Mouse (Mus musculus): Measurements from ENCODE around the gene Ppp1r9a. TPM values are rescaled to one million over a fixed set of nuclear protein-coding genes. Genes with fewer than 3 reads are reported as not detected.

The Ppp1r9a gene
- total RNA-seq, 2 experiments from 2014 or later = 154 to 161 TPM

DNA sequence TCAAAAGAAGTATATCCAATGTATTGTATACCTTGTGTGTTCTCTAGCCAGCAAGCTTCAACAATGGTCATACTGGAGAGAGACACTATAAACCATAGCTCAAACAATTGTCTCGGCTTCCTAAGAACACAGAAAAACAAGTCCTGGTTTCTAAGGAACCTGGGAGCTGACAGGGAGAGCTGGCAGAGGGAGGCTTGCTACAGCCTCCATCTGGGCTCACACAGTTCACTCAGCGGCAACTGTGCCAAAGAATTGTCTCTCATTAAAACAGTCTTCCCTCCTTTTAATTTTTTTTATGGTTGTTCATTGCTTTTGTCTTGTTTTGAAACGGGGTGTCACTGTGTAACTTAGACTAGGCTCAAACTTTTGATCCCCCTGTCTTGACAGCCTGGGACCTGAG is 217.5 kb downstream of the Ppp1r9a start:
- no peak for DNase-seq (ENCODE audit: low spot score in 2 of 2)
- intact Hi-C loops (cut with DNase I) = no loop called here

DNA sequence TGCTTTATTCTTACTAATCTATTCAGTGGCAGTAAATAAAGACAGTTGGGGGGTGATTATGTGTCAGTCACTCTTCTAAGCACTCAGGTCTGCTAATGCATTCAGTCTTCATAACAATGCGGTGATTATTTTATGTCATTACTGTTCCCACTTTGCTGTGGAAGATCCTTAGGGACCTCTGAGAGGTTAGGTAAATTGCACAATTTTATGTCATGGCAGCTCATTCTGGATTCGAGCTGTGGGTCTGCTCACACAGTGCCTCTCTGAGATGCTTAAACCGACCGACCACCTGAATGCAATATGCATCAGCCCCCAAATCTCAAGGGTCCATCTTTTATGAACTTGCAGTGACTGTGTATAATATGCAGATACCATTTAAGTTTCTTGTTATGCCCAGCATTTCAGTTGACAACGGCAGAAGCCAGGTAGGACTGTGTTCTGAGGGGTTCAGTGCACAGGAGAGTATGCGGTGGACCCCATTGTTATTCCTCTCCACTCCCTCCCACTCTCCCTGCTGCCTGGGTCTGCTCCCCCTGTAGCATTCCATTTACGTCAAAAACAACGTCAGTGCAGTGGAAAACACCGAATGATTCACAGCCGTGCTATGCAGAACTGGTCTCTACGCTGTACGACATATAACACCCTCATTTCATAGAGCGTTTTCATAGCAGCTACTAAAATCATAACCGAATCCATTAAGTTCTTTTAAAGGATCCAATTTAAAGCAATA is 226.8 kb downstream of the Ppp1r9a start:
- no peak for DNase-seq (ENCODE audit: low spot score in 2 of 2)
- intact Hi-C loops (cut with DNase I) = no loop called here

DNA sequence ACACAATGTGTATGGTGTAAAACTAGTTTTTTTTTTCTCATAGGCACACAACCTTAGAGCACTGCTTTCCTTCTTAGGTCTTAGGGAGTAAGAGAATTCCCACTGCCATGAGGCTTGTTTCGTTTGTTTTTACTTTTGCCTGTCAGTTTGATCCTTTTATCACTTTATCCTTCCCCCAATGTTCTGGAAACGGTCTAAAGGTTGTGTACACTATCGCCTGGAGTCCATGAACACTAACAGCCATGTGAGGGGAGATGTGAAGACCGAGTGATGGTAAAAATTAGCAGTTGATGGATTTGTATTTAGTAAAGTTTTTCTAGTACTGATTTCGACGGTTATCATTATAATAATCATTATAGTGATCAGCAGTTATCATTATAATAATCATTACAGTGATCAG is 232.3 kb downstream of the Ppp1r9a start:
- intact Hi-C loops (cut with DNase I) = no loop called here
- DNase-seq (ENCODE audit: low spot score in 2 of 2) = no peak

DNA sequence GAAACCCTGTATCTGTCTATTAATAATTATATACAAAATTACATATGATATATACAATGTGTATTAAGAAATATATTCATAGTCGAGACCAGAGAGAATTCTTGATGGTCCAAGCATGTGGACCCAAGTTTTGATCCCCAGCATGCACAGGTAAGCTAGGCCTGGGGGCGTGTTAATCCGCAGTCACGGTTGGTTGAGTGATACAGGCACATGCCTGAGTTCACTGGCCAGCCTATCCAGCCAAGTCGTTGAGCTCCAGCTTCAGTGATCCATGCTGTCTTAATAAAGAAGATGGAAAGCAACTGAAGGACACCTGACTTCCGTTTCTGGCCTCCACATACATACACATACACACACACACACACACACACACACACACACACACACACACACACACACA is 233.3 kb downstream of the Ppp1r9a start:
- intact Hi-C loops (cut with DNase I) = no loop called here
- DNase-seq (ENCODE audit: low spot score in 2 of 2) = no peak

DNA sequence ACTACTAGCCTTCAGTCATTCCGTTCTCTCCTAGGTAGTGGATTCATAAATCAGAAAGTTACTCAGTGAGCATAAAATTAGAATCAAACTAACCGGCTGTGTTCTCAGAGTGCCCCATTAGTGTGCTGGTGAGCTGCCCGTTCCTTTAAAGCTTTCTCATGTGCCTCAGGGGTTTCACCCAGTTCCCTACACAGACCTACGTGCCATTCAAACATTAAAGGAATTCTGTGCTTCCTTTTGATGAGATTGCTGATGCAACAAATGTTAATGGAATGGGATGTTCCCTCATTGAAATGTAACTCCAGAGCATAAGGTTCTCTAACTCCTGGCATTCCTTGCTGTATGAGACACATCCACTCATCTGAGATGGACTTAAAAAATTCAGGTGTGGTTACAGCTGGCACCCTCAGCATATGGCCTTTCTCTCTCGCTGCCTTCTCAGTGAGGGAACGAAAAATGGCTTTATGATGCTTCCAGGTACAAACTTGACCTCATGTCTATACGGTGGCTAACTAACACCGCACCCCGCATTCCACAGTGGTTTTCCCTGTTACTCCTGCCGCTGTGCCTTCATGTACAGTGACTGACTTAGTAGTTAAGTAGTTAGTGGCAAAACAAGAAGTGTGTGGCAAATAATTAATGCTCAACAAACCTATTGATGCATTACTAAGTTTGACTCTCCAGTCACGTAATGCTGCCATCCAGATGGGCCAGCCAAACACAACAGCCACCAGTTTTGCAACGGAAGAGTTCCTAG is 236.3 kb downstream of the Ppp1r9a start:
- intact Hi-C loops (cut with DNase I) = no loop called here
- no peak for DNase-seq (ENCODE audit: low spot score in 2 of 2)

DNA sequence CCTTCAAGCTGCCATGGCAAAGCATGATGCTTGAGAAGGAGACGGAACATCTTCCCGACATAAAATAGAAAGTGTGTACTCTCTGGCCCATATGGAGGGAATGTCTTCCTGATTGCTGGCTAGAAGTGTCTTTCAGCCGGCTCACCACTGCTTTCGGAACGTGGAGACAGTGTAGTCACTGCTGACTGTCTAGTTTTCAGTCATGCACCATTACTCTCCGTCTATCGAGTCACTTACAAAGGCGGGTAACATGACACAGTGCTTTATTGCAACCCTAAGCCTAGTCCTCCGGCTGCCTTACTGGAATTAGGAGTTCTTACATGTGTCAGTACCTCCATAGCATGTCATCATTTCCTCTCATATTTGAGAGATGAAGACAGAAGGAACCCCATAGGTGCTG is 236.9 kb downstream of the Ppp1r9a start:
- no peak for DNase-seq (ENCODE audit: low spot score in 2 of 2)
- intact Hi-C loops (cut with DNase I) = no loop called here

DNA sequence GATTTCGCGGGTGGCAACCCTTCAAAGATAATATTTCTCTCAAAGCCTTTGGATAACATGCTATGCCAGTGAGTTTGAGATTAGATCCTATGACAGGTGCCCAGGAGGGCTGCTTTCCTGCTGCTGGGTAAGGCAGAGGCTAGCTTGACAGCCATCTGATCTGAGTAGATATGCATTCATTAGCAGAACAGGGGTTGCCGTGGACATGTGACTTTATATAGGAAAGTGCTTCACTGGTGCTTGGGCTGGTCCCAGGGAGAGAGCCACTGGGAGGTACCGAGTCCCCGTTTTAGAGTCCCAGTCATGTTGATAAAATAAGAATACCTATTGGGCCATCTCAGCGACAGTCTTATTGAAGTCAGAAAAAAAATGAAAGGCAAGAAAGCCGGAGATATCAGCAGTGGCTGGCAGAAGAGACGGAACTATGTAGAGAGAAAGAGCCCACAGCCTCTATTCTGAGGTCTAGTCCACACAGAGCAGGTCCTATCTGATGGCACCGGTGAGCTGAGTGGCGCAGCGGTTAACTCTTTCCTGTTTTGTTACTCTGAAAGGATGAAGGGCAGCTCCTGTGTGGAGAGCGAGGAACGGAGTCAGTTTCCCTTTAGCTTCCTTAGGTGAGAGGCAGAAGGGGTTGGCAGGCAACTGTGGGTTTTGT is 244.9 kb downstream of the Ppp1r9a start:
- no peak for DNase-seq (ENCODE audit: low spot score in 2 of 2)

DNA sequence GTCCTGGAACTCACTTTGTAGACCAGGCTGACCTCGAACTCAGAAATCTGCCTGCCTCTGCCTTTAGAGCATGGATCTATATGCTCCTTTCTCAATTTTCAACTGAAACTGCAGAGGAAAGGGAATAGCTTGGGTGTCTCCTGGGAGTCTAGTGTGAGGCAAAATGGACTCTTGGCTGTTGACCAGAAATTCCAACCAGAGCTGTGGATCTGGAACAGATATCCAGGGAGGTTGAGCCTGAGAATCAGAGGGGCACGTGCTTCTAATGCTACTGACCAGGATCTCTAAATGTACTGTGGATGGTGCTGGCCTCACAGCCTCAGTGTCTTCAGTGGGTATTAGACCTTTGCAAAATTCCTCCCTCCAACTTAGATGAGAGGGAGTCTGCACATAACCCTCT is 247.2 kb downstream of the Ppp1r9a start:
- no peak for DNase-seq (ENCODE audit: low spot score in 2 of 2)
- intact Hi-C loops (cut with DNase I) = no loop called here

More for the DNA sequence above, 244.9 kb downstream of the Ppp1r9a start:
- intact Hi-C loops (cut with DNase I) = no loop called here

DNA sequence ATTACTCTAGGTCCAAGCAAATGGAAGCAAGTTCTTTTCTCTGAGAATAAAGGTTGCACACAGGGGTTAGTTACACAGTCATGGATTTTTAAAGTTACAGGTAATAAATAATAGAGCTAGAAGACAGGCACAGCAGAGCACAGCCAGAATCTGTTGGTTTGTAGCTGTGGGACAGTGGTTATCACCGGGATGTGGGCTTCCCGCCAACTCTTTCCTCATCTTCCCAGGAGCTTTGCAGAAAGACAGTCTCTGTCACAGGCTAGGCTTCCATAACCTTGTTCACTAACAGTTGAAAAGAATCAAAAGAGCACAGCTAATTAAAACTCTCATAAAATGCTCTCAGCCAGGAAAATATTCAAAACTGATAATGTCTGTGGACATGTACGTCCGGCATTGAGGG is 248.5 kb downstream of the Ppp1r9a start:
- intact Hi-C loops (cut with DNase I) = no loop called here
- DNase-seq (ENCODE audit: low spot score in 2 of 2) = no peak

DNA sequence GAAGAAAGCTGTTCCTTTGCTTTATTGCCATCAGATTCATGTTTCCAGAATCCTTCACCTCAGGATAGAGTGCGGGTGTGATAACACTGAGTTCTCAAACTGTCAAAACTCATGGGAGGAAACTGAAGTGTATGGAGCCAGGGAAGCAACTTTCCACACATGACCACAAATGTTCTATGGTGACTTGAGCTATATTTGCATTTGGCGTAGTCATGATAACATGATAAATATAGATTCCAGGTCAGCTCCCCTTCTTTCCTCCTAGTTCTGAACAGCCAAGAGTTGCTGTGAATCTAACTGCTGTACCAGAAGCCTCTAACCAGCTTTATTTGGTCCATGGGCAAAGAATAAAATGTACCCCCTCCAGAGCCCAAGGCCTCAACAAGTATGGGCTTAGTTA is 249.5 kb downstream of the Ppp1r9a start:
- DNase-seq (ENCODE audit: low spot score in 2 of 2) = peak in 1 of 2 experiments; percentile 26
- intact Hi-C loops (cut with DNase I) = no loop called here

DNA sequence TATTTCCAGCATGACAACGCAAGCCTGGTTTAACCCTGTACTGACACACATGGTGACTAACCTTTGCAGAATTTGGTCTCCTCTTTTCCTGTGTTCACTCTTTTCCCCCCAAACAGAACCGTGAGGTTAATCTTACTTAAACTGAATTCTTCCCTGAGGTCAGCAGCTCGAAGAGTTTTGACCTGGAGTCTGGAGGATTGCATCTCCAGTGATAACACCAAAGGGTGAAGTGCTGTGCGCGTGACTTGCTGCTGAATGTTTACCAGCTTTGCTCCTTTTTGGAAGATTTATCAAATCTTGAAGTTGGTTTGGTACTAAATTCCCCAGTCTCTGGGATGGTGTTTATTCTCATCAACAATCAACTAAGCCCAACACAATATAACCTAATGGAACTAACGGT is 252.1 kb downstream of the Ppp1r9a start:
- no peak for DNase-seq (ENCODE audit: low spot score in 2 of 2)
- intact Hi-C loops (cut with DNase I) = no loop called here

DNA sequence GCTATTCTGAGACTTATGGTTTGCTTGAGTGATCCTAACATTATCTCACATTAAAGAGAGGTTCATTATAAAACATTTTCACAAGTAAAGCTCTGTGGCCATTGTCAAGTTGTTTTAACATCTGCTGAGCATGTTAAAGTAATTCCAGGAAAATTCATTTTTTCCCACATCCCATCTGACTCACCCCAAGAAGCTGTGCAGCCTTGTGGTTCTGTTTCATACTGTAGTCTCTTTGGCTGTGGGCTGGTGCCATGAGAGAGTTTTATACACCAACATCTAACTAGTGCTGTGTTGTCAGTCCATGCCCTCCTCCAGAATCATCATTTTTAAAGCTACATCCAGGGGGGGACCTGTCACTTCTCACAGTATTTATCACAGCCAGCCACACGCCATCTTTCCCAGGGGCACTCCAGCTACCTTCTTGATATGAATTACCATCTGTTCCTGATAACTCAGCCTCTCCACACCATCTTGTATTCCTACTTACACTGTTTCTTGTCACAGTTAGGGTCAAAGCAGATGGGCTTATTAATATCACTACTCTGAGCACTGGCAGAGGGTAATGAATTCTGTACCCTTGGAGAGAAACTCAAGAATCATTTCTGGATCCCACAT is 252.7 kb downstream of the Ppp1r9a start:
- DNase-seq (ENCODE audit: low spot score in 2 of 2) = no peak
- intact Hi-C loops (cut with DNase I) = no loop called here

DNA sequence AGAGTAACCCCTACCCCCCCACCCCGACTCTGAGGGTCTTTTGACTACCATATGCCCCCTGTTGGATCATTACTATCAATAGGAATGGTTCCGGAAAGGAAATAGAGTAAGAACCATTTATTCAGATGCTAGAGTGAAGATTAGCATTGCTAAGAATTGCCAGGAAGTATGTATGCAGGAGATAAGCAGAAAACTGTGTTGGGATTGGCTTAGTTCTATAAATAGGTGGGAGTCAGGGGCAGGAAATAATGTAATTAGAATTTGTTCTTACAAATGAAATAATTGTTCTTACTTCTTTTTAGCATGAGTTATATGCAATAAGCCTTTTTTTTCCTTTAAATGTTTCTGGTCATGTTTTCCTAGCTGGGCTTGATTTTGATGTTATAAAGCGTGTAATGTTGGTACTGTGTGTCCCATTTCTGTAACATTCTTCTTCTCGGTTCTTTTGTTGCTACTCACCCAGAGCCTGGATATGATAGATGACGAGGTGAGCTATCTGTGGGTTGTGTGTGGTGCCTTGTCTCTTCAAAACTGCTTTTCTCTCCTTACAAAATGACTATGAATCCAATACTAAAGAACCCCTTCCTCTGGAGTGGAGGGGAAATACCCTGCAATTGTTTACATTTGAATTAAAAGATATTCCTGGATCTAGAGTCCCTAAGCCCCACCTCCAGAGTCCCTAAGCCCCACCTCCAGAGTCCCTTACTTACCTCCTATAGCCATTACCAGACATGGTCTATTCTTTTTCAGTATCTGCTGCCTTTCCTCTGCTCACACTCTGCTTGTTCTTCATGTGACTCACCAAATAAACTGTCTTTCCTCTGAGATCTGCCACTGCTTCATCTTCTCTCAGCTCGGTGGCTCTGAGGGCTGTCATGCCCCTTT is 254.1 kb downstream of the Ppp1r9a start:
- intact Hi-C loops (cut with DNase I) = no loop called here
- no peak for DNase-seq (ENCODE audit: low spot score in 2 of 2)

DNA sequence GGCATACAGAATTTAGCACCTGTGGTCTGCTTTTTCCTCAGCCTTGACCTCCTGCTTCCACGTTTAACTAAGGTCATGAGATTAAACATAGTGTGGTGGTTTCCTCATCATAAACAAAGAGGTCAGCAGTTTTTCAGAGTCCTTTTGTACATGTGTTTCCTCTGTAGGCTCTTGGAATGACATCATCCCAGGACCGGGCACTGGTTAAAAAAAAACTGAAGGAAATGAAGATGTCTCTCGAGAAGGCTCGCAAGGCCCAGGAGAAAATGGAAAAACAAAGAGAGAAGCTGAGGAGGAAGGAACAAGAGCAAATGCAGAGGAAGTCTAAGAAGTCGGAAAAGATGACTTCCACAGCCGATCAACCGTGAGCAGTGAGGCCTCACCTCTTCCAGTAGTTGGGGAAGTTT is 256.7 kb downstream of the Ppp1r9a start:
- intact Hi-C loops (cut with DNase I) = no loop called here
- DNase-seq (ENCODE audit: low spot score in 2 of 2) = no peak

DNA sequence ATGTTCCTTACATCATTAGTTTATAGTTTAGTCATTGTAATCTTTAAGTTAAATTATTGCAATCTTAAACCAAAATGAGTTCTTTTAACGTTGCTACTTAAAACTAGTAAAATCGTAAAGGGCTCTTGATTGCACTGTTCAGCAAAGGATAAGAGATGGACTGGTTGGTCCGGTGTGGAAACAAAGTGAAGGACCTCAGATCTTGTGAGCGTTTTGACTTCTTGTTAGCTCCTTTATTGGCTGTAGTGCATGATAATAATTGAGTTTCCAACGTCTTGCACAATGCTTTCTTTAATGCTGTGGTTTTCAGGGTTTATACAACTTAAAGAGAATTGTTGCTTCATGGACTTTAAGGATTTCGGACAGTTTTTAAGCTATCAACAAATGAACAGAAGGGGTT is 259.3 kb downstream of the Ppp1r9a start:
- no peak for DNase-seq (ENCODE audit: low spot score in 2 of 2)
- intact Hi-C loops (cut with DNase I) = no loop called here

DNA sequence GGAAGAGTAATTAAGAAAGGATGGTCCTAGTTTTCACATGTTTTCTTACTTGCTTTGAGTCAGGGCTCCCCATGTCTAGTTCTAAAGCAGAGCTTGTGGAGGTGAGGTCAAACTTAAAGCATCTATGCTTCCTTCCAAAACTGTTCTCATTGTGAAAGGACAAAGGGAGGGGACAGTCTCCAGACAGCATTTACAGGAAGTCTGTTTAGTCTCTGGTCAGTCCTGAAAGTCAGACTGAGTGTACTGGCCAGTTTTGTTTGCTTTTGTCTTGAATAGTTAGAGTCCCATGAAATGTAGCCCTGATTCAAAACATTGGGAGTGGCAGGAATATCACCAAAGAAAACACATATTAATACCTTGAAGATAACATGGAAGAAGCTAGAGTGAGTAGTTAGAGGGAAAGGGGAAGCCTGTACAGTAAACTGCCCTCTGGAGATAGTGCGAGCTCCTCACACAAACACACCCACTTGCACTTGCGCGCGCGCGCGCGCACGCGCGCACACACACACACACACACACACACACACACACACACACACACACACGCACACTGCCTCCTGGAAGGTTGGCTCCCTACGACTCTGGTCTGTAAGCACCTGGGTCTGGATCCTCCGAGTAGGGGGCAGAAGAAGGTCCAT is 260.9 kb downstream of the Ppp1r9a start:
- intact Hi-C loops (cut with DNase I) = no loop called here
- DNase-seq (ENCODE audit: low spot score in 2 of 2) = no peak

DNA sequence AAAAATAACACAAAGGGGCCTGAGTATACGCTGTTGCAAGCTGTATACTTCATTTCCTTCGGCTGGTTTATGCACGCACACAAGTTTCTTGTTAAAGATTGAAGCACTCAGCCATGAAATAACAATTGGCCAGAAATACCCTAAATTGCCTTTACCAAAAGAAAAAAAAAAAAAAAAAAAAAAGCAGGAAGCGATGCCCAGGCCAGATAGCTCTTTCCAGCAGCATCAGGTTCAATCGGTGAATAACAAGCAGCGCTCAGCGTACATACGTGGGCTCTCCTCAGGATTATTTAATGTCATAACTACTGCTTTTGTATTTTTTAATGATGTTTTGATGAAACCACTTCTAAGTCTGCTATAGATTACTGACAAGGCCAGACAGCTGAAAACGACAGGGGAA is 262.1 kb downstream of the Ppp1r9a start:
- no peak for DNase-seq (ENCODE audit: low spot score in 2 of 2)
- intact Hi-C loops (cut with DNase I) = no loop called here

DNA sequence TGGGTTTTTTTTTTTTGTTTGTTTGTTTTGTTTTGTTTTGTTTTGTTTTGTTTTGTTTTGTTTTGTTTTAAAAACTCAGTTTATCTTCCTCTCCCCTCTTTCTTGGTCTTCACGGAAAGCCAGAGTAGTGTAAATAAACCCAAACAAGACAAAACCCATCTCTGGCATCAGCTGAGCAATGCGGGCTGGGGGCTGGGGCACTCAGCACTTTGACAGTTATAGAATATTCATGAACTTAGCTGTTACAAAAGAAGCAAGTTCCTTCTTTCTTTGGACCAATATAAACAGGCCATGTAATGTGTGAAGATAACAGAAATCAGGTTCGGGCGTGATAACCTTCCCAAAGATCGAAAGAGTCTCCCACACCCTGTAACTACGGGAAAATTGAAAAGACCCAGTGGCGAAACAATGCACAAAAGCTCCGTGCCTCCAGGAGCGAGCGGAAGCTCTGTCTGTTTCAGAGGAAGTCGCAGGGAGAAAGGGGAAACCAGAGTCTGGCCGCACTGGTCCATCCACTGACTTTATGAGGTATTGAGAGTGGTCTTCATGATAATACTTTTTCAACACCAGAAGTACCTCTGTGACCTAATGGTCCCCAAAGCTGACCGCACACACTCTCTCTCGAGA is 264.4 kb downstream of the Ppp1r9a start:
- intact Hi-C loops (cut with DNase I) = no loop called here
- DNase-seq (ENCODE audit: low spot score in 2 of 2) = peak in 1 of 2 experiments; percentile 11
